Mouse (Mus musculus) embryonic facial prominence, embryonic 14.5 days (tissue): ENCODE measurements around the gene Usp4. TPM values are rescaled to one million over a fixed set of nuclear protein-coding genes. Genes with fewer than 3 reads are reported as not detected.

Experiments used
- ATAC-seq: fragments of 200-750 bp; cut with Nextera tagmentation; 2 replicates; pipeline ENCODE4 v1.8.0; 2017; ENCODE audit warnings: low read depth, moderate number of reproducible peaks, moderate TSS enrichment
- DNase-seq: peaks from one replicate; pipeline ENCODE4 v3.0.0-alpha.2; 2015; ENCODE audit warnings: low spot score
- H3K27ac ChIP-seq: fragments of 300-500 bp; sonication (generic); replicated peaks from 2 replicates; pipeline ENCODE4 v1.5.1; 2014; ENCODE audit warnings: low read depth, mild to moderate bottlenecking, low read length, moderate library complexity
- H3K27me3 ChIP-seq: fragments of 300-500 bp; sonication (generic); replicated peaks from 2 replicates; pipeline ENCODE4 v1.6.1; 2014; ENCODE audit warnings: low read length; ENCODE audit not compliant: control insufficient read depth, insufficient read depth
- H3K36me3 ChIP-seq: fragments of 300-500 bp; sonication (generic); 2 replicates; pipeline ENCODE4 v1.6.1; 2014; ENCODE audit warnings: low read length, mixed read lengths; ENCODE audit not compliant: control insufficient read depth, insufficient read depth
- H3K4me1 ChIP-seq: fragments of 300-500 bp; sonication (generic); 2 replicates; pipeline ENCODE4 v1.6.1; 2014; ENCODE audit warnings: antibody characterized with exemption, low read length; ENCODE audit not compliant: control insufficient read depth, insufficient read depth
- H3K4me2 ChIP-seq: fragments of 300-500 bp; sonication (generic); 2 replicates; pipeline ENCODE4 v1.6.1; 2014; ENCODE audit warnings: low read depth, mild to moderate bottlenecking, low read length, moderate library complexity, mixed read lengths
- H3K4me3 ChIP-seq: fragments of 300-500 bp; sonication (generic); 2 replicates; pipeline ENCODE4 v1.5.1; 2014; ENCODE audit warnings: low read depth, mild to moderate bottlenecking, low read length
- H3K9ac ChIP-seq: fragments of 300-500 bp; sonication (generic); 2 replicates; pipeline ENCODE4 v1.6.1; 2014; ENCODE audit warnings: low read depth, mild to moderate bottlenecking, low read length, moderate library complexity, mixed read lengths
- H3K9me3 ChIP-seq: fragments of 300-500 bp; sonication (generic); 2 replicates; pipeline ENCODE4 v1.6.1; 2016; ENCODE audit warnings: low read length; ENCODE audit not compliant: control insufficient read depth
- WGBS: fragments of 180-500 bp; shearing (Covaris S2); extraction: QIAGEN DNeasy Blood & Tissue Kit; methylation state at CpG from one replicate; pipeline ENCODE4 v1.1.7; 2014; 5-methylcytosine and 5-hydroxymethylcytosine counted together
- polyA plus RNA-seq: library from polyadenylated mRNA; unstranded; fragments of >200 nt; fragmentation: Nextera tagmentation; extraction: Ambion mirVana; gene quantifications from 2 replicates; pipeline ENCODE4 v1.2.1, GENCODE M21; 2014

The Usp4 gene
- polyA plus RNA-seq, 1 experiment from 2014 or later = 88.9 TPM

DNA sequence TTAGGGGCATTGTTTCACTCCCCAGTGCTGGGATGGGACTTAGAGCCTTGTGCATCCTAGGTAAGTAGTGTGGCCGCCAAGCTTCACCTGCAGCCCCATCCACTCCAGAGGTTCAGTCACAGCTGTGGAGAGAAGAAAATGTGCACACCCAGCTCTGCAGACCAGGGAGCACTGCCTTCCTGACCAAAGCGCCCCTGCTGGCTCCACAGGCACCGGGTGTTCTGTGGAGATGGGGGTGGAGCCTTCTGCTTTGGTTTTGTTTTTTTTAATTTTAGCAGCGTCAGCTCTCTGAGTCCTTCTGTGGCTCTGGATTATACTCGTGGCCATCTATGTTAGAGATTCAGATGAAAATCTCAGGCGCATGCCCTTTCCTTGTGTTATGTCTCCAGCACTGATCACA, 41.6 kb downstream of the Usp4 start:
- ATAC-seq (no peak), DNase-seq (no peak)
- Histone ChIP-seq H3K27ac (no peak overlapping the region), H3K9me3 (no peaks in the 10 kb centered on the region), H3K9ac (no peak overlapping the region), H3K36me3 (peaks cover 94% of the 10 kb centered on the region), H3K4me1 (no peaks in the 10 kb centered on the region), H3K4me2 (no peak overlapping the region), H3K27me3 (no peaks in the 10 kb centered on the region), H3K4me3 (no peak overlapping the region)
- WGBS = 82% methylated on average over 6 of the region's 6 CpGs

DNA sequence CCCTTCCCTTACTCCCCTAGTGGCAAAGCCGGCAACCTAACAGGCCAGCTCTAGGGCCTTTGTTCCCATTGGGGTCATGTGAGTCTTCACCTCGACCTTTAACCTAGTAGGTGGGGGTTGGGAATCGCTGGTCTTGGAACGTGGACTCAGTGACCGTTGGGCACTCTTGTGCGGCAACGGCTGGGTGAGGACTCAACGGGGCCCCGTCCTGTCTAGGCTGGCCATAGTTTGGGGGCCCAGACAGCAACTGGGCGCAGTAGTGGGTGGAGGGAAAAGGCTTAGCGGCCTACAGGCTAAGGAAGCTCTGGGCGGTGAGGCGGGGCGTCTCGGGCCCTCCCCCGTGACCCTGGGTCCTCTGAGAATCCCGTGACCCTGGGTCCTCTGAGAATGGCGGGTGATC, 45.0 kb downstream of the Usp4 start, which contains the start of gene 1700102P08Rik:
TSS of gene 1700102P08Rik (plus strand) at position 130 of the 400 bp plus-strand sequence.
- no peak within 1 kb of the TSS for H3K9ac ChIP-seq
- no peak for ATAC-seq
- no peaks in the 10 kb centered on the region for H3K27me3 ChIP-seq
- H3K9me3 ChIP-seq = no peaks in the 10 kb centered on the region
- no peaks in the 10 kb centered on the region for H3K4me1 ChIP-seq
- H3K4me2 ChIP-seq = no peak within 1 kb of the TSS
- peaks cover 63% of the 10 kb centered on the region for H3K36me3 ChIP-seq
- H3K4me3 ChIP-seq = no peak within 1 kb of the TSS
- no peak within 1 kb of the TSS for H3K27ac ChIP-seq
- 64% methylated on average over 18 of the region's 18 CpGs for WGBS
- DNase-seq = no peak

DNA sequence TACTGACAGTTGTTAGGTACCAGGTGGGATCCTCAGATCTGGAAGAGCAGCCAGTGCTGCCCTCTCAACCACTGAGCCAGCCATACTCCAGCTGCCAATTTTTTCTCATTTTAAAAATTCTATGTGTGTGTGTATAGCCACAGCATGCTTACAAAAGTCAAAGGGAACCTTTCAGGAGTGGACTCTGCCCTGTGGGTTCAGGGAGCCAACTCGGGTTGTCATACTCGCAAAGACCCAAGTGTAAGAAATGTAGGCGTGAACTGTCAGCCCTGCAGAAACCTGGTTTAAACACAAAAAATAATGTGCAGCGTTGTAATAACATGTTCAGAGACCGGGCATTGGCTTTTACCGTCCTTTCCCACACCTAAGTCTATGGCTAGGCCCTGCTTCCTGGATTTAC, 46.5 kb downstream of the Usp4 start:
- no peaks in the 10 kb centered on the region for H3K27me3 ChIP-seq
- no peak for ATAC-seq
- no peak overlapping the region for H3K4me2 ChIP-seq
- H3K27ac ChIP-seq = no peak overlapping the region
- H3K9me3 ChIP-seq = no peaks in the 10 kb centered on the region
- DNase-seq = no peak
- WGBS = 95% methylated on average over 6 of the region's 6 CpGs
- H3K4me3 ChIP-seq = no peak overlapping the region
- H3K36me3 ChIP-seq = peaks cover 48% of the 10 kb centered on the region
- no peak overlapping the region for H3K9ac ChIP-seq
- no peaks in the 10 kb centered on the region for H3K4me1 ChIP-seq

DNA sequence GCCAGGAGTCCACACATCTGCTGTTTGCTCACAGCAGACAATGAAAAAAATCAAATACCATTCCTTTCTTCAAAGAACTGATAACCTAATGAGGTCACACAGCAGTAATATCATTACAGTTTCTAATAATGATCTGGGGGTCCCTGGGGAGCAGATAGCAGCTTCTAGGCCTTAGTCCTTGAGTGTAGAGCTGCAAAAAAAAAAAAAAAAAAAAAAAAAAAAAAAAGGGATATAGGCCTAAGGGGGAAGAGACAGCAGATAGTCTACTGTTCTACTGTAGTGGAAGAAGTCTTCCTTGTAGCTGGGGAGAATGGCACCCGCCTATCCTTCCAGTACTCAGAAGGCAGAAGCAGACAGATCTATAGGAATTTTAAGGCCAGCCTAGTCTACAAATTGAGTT, 47.8 kb downstream of the Usp4 start:
- Histone ChIP-seq H3K27me3 (no peaks in the 10 kb centered on the region), H3K4me2 (no peak overlapping the region), H3K4me3 (no peak overlapping the region), H3K4me1 (no peaks in the 10 kb centered on the region), H3K9me3 (no peaks in the 10 kb centered on the region), H3K9ac (no peak overlapping the region), H3K27ac (no peak overlapping the region), H3K36me3 (peaks cover 37% of the 10 kb centered on the region)
- DNase-seq (no peak), ATAC-seq (no peak)
- WGBS = 92% methylated on average over 1 of the region's 1 CpGs

DNA sequence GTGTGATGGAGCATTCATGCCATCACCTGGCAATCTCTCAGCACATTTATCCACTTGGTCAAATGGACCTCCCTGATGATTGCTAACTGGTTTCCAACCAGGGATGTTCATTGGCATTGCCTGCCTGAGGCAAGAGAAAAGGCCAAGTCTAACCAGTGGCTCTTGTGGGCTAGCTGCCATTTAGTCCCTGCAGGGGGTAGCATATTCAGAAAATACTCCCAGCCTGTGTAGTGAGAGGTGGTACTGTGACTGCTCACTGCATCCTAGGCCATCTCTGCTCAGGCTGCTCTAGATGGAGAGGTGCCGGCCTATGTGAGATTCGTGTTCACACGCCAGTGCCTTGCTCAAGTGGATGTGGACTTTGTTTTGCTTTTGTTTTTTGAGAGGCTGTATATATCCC, 50.7 kb downstream of the Usp4 start:
- ATAC-seq = no peak

DNA sequence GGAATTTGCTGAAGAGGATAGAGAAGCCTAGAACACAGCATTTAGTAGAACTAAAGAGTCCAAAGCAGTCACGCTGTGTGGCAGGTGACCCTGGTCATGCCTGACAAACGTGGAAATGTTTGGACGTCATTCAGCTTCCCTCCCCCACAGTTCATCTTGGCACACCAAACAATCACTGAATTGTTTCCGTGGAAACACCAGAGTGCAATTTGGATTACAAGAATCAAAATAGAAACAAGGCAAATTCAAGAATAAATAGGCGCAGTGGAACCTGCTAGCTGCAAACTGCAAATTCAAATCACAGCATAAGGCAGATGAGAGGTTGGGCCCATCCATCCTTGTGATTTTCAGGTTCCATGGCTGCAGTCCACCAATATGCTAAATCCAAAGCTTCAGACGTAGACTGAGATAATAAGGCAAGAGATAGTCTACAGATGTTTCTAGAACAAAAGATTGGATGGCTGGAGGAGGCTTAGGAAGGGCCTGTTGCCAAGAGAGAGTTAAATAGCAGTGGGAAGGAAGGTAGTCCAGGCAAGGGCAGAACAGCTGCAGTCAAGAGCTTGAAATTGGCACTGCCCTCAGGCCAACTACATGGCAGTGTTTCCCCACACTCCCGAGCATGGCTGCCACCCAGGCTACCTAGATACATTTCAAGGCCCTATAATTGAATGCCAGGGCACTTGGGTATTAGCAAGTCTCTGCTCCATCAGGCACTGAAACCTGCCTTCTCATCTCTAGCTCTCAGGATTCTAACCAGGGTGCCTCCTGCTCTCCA, 53.7 kb downstream of the Usp4 start:
- no peaks in the 10 kb centered on the region for H3K27me3 ChIP-seq
- ATAC-seq = no peak
- WGBS = 55% methylated on average over 7 of the region's 7 CpGs
- H3K9me3 ChIP-seq = no peaks in the 10 kb centered on the region
- DNase-seq = no peak
- H3K27ac ChIP-seq = no peak overlapping the region
- no peak overlapping the region for H3K9ac ChIP-seq
- H3K4me3 ChIP-seq = no peak overlapping the region
- H3K4me1 ChIP-seq = 0 out of 2 replicates have a peak, but pooled peaks cover 4% of the 10 kb centered on the region
- H3K4me2 ChIP-seq = no peak overlapping the region
- no peaks in the 10 kb centered on the region for H3K36me3 ChIP-seq

More for the DNA sequence above, 50.7 kb downstream of the Usp4 start:
- H3K27me3 ChIP-seq = no peaks in the 10 kb centered on the region
- no peak overlapping the region for H3K27ac ChIP-seq
- no peak for DNase-seq
- H3K4me1 ChIP-seq = 0 out of 2 replicates have a peak, but pooled peaks cover 4% of the 10 kb centered on the region
- H3K36me3 ChIP-seq = peaks cover 9% of the 10 kb centered on the region
- H3K9ac ChIP-seq = no peak overlapping the region
- no peak overlapping the region for H3K4me3 ChIP-seq
- 92% methylated on average over 3 of the region's 3 CpGs for whole genome bisulfite sequencing
- no peaks in the 10 kb centered on the region for H3K9me3 ChIP-seq
- no peak overlapping the region for H3K4me2 ChIP-seq

DNA sequence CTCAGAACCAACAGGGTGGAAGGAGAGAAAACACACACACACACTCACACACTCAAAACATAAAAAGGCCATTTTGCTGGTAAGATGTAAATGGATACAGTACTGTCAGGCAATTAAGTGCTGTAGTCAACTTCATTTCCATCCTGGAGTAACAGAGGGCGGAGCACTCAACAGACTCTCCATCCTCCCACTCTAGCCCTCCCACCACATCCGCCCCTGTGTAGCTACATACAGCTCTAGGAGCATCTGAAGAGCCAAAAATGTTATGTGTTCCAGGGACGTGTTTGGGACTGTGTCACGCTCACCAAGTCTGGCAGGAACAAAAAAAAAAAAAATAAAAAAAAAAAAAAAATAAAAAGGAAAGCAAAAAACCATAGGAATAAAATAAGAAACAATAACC, 55.4 kb downstream of the Usp4 start:
- DNase-seq (no peak), ATAC-seq (no peak)
- Histone ChIP-seq H3K27me3 (no peaks in the 10 kb centered on the region), H3K36me3 (no peaks in the 10 kb centered on the region), H3K9ac (no peak overlapping the region), H3K4me2 (no peak overlapping the region), H3K4me3 (no peak overlapping the region), H3K4me1 (0 out of 2 replicates have a peak, but pooled peaks cover 4% of the 10 kb centered on the region), H3K9me3 (no peaks in the 10 kb centered on the region), H3K27ac (no peak overlapping the region)
- 81% methylated on average over 4 of the region's 4 CpGs for WGBS

DNA sequence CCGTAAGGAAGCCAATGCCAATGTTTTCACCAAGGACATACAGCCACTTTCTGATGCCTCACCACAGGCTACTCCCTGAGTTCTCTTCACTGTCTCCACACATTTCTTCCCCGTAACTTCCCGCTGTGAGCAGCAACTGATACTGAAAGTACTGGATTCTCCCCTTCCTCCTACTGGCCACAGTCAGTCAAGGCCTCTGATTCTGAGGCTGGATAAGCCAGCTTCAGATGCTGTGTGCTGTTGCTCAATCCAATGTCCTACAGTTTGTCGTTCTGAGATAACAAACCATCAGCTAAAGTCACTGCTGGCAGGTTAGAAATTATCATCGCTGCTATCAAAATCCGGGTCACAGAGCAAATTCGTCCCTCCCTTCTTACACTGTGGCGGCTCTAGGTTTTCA, 56.8 kb downstream of the Usp4 start:
- ATAC-seq = no peak
- Histone ChIP-seq H3K4me3 (no peak overlapping the region), H3K27ac (no peak overlapping the region), H3K36me3 (no peaks in the 10 kb centered on the region), H3K4me1 (0 out of 2 replicates have a peak, but pooled peaks cover 4% of the 10 kb centered on the region), H3K4me2 (no peak overlapping the region), H3K9ac (no peak overlapping the region), H3K27me3 (no peaks in the 10 kb centered on the region), H3K9me3 (no peaks in the 10 kb centered on the region)
- 73% methylated on average over 8 of the region's 8 CpGs for WGBS
- DNase-seq = no peak

DNA sequence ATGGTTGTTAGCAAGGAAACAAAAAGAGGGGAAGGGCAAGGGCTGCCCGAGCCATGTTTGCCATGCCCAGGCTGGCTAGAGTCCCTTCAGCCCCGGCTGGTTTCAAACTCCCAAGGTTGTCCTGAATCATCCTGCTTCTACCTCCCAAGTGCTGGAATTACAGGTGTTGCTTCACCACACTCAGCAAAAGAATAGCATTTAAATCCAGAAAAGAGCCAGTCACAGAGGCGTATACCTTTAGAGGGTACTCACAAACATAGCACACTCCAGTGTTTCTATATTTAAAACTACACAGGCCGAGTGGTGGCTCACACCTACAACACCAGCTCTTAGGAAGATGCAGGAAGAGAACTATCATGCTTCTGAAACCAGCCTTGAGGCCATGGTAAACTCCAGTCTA, 61.9 kb downstream of the Usp4 start:
- Histone ChIP-seq H3K36me3 (no peaks in the 10 kb centered on the region), H3K9me3 (no peaks in the 10 kb centered on the region), H3K27me3 (no peaks in the 10 kb centered on the region), H3K9ac (no peak overlapping the region), H3K4me1 (no peaks in the 10 kb centered on the region), H3K4me3 (no peak overlapping the region), H3K4me2 (no peak overlapping the region), H3K27ac (no peak overlapping the region)
- DNase-seq = no peak
- WGBS = 87% methylated on average over 4 of the region's 4 CpGs
- ATAC-seq = no peak
